Mouse (Mus musculus) liver, embryonic 14.5 days (tissue): ENCODE data around the gene Htr2b. TPM values are rescaled to one million over a fixed set of nuclear protein-coding genes. Genes with fewer than 3 reads are reported as not detected.

Source experiments
- ATAC-seq: fragments of 200-750 bp; cut with Nextera tagmentation; 2 replicates; pipeline ENCODE4 v1.8.0; 2017; ENCODE audit warnings: moderate number of reproducible peaks, mild to moderate bottlenecking, moderate library complexity; ENCODE audit not compliant: insufficient read depth
- DNase-seq, 3 experiments: peaks; one replicate each; pipeline ENCODE4 v3.0.0-alpha.2; 2012 to 2013; ENCODE audit warnings: low read depth in 3 of 3, low spot score in 3 of 3
- H3K27ac ChIP-seq: fragments of 300-500 bp; sonication (generic); 2 replicates; pipeline ENCODE4 v1.5.1; 2014; ENCODE audit warnings: moderate library complexity, mild to moderate bottlenecking, control low read depth, inconsistent platforms
- H3K27me3 ChIP-seq: fragments of 300-500 bp; sonication (generic); 2 replicates; pipeline ENCODE4 v1.6.1; 2014; ENCODE audit warnings: mild to moderate bottlenecking, low read length, moderate library complexity; ENCODE audit not compliant: control insufficient read depth, insufficient read depth
- H3K36me3 ChIP-seq: fragments of 300-500 bp; sonication (generic); replicated peaks from 2 replicates; pipeline ENCODE4 v1.6.1; 2014; ENCODE audit warnings: low read depth; ENCODE audit not compliant: control insufficient read depth, insufficient read depth
- H3K4me1 ChIP-seq, 2 experiments: fragments of 200-500 bp in 1 of 2; fragments of 300-500 bp in 1 of 2; sonication (generic) in 1 of 2; replicated peaks; 2 replicates each; pipeline ENCODE4 v1.6.1; 2012 to 2014; ENCODE audit warnings: antibody characterized with exemption in 1 of 2, inconsistent platforms in 1 of 2, low read length in 1 of 2; ENCODE audit not compliant: control insufficient read depth in 2 of 2, insufficient read depth in 2 of 2
- H3K4me2 ChIP-seq: fragments of 300-500 bp; sonication (generic); 2 replicates; pipeline ENCODE4 v1.6.1; 2014; ENCODE audit warnings: low read depth, mild to moderate bottlenecking, control low read depth, moderate library complexity
- H3K4me3 ChIP-seq, 2 experiments: fragments of 200-500 bp in 1 of 2; fragments of 300-500 bp in 1 of 2; sonication (generic) in 1 of 2; 2 replicates each; pipeline ENCODE4 v1.5.1; 2012 to 2014; ENCODE audit warnings: low read depth in 2 of 2, low read length in 2 of 2, mild to moderate bottlenecking in 2 of 2, control low read depth in 1 of 2, inconsistent platforms in 1 of 2, moderate library complexity in 1 of 2; ENCODE audit not compliant: insufficient read depth in 1 of 2
- H3K9ac ChIP-seq: fragments of 300-500 bp; sonication (generic); replicated peaks from 2 replicates; pipeline ENCODE4 v1.6.1; 2014; ENCODE audit warnings: mild to moderate bottlenecking, control low read depth, moderate library complexity
- H3K9me3 ChIP-seq: fragments of 300-500 bp; sonication (generic); 2 replicates; pipeline ENCODE4 v1.6.1; 2016; ENCODE audit warnings: low read length, mixed read lengths; ENCODE audit not compliant: control insufficient read depth
- CTCF ChIP-seq: IDR thresholded peaks from 2 replicates; pipeline ENCODE4 v1.5.1; 2016; ENCODE audit warnings: antibody characterized with exemption, low read depth, control low read depth
- EP300 ChIP-seq: IDR thresholded peaks from 2 replicates; pipeline ENCODE4 v1.6.1; 2016; ENCODE audit warnings: antibody characterized with exemption, low read depth
- WGBS: fragments of 180-500 bp; shearing (Covaris S2); extraction: QIAGEN DNeasy Blood & Tissue Kit; methylation state at CpG from one replicate; pipeline ENCODE4 v1.1.7; 2014; ENCODE audit not compliant: insufficient replicate concordance; 5-methylcytosine and 5-hydroxymethylcytosine counted together
- polyA plus RNA-seq, 2 experiments: library from polyadenylated mRNA; depleted of rRNA in 1 of 2; stranded (reverse) in 1 of 2; unstranded in 1 of 2; fragments of >200 nt; fragmentation: Nextera tagmentation in 1 of 2; extraction: Ambion mirVana in 1 of 2; gene quantifications; 2 replicates each; pipeline versions ENCODE4 v1.2.1 to v1.2.3; 2012 to 2014

The Htr2b gene
- polyA plus RNA-seq, 2 experiments = not detected

- ATAC-seq = peak; percentile 93
- WGBS = under 1% methylated on average over 47 of the region's 47 CpGs
- Histone ChIP-seq H3K27ac (peak within 1 kb of the TSS; percentile 75), H3K36me3 (peaks cover 5% of the 10 kb centered on the region; the same call in 1 of the 2 replicates), H3K9me3 (no peaks in the 10 kb centered on the region; the same call in 1 of the 2 replicates), H3K4me2 (peak within 1 kb of the TSS; percentile 95), H3K27me3 (no peaks in the 10 kb centered on the region), H3K9ac (peak within 1 kb of the TSS; percentile 100), H3K4me3 (peak within 1 kb of the TSS; percentile 92 to 99), H3K4me1 (peaks cover 16 to 21% of the 10 kb centered on the region in 2 experiments)
- peak; percentile 95 for TF ChIP-seq CTCF
- peak; percentile 83 for TF ChIP-seq EP300
- DNase-seq = peak; percentile 84 to 93 (median 86)
These were observed 47.3 kb downstream of the Htr2b start, which contains the start of gene Psmd1 for GRCm38 (mm10) chr1:86064271-86064991. Psmd1 (plus strand) TSS chr1:86064387.

DNA sequence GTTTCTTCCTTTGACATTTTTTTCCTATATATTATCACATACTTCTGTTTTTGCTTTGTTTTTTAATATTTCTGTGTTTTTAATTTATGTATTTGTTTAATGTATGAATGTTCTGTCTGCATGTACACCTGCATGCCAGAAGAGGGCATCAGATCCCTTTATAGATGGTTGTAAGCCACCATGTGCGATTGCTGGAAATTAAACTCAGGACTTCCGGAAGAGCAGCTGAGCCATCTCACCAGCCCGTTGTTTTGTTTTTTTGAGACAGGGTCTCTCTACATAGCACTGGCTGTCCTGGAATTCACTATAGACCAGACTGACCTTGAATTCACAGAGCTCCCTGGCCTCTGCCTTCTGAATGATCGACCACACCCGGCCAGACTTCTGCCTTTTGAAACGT is 49.2 kb downstream of the Htr2b start:
- H3K9me3 ChIP-seq = no peaks in the 10 kb centered on the region; the same call in 1 of the 2 replicates
- 66% methylated on average over 6 of the region's 6 CpGs for WGBS
- no peak for ATAC-seq
- H3K27me3 ChIP-seq = no peaks in the 10 kb centered on the region
- H3K4me1 ChIP-seq = peaks cover 19 to 22% of the 10 kb centered on the region in 2 experiments
- H3K4me2 ChIP-seq = no peak overlapping the region
- no peak overlapping the region for H3K4me3 ChIP-seq
- no peak for TF ChIP-seq EP300
- peak; percentile 32; the same call in 1 of the 2 replicates for TF ChIP-seq CTCF
- H3K9ac ChIP-seq = no peak overlapping the region
- DNase-seq = no peak
- H3K27ac ChIP-seq = no peak overlapping the region
- H3K36me3 ChIP-seq = peaks cover 5% of the 10 kb centered on the region; the same call in 1 of the 2 replicates

DNA sequence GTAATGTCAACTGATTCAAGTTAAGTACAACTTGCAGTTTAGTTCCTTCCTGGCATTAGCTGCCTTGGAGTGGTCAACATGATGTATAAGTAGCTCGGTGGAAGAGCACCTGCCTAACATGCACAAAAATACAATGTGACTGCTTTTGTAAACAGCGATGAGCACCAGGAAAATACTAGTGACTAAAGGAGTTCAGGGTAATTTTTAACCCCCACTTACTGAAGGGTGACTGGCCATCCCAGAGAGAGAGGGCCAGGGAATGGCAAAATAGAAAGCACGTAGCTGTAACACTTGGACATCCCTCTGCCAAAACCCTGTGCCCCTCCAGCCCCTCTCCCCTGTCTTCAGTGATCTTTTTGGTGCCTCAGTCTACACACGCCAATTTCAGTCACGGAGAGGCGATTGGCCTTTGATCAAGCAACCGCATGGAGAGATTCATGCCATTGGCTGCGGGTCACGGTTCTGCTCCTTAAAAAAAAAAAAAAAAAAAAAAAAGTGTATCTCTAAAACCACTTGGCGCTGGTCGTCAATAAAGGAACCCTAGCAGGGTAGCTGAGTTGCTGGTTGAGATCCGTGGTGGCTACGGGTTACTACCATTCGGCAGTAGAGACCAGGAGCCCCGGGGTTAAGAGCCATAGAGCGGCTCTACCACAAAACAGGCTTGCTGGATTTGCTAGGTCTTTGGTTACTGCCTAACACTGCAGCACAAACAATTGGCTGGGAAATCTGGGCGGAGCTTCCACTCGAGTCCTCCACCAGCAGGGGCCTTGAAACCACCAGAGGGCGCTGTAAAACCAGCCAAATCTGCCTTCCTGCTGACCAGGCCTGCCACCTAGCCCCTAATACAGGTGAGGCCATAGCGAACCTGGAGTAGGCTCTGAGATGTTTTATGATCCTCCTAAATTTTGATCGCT is 52.7 kb downstream of the Htr2b start:
- H3K9ac ChIP-seq = peak overlapping the region; percentile 50
- DNase-seq = peak; percentile 85 to 87 (median 85)
- peak overlapping the region; percentile 72 for H3K4me2 ChIP-seq
- TF ChIP-seq CTCF (peak; percentile 97), EP300 (no peak)
- H3K27ac ChIP-seq = no peak overlapping the region; the same call in 1 of the 2 replicates
- H3K4me3 ChIP-seq = peak overlapping the region; percentile 42 to 57
- peaks cover 8 to 15% of the 10 kb centered on the region in 2 experiments for H3K4me1 ChIP-seq
- no peaks in the 10 kb centered on the region for H3K9me3 ChIP-seq
- H3K36me3 ChIP-seq = no peaks in the 10 kb centered on the region
- no peaks in the 10 kb centered on the region for H3K27me3 ChIP-seq
- peak; percentile 62 for ATAC-seq
- 11% methylated on average over 21 of the region's 21 CpGs for WGBS

- Histone ChIP-seq H3K27me3 (no peaks in the 10 kb centered on the region), H3K36me3 (no peaks in the 10 kb centered on the region), H3K27ac (peak overlapping the region; percentile 20; the same call in 1 of the 2 replicates), H3K4me2 (no peak overlapping the region), H3K4me3 (no peak overlapping the region), H3K4me1 (peaks cover 4 to 12% of the 10 kb centered on the region in 2 experiments), H3K9me3 (no peaks in the 10 kb centered on the region), H3K9ac (no peak overlapping the region)
- ATAC-seq (peak; percentile 73), DNase-seq (peak in 2 of 3 experiments; percentile 23 to 44)
- TF ChIP-seq CTCF = no peak
- TF ChIP-seq EP300 = no peak
- WGBS = 66% methylated on average over 4 of the region's 4 CpGs
These were observed 55.5 kb downstream of the Htr2b start for GRCm38 (mm10) chr1:86056284-86056683.
